Mouse (Mus musculus) embryonic stem cell, embryonic (primary cell): ENCODE measurements at regions not wholly inside any gene's neighbourhood (a gene's known extent, or its start where the extent isn't known, plus 50 kb on each side); places are given as distances from the start of the nearest gene placed in this dataset.

Experiments used
- CTCF ChIA-PET, 4 experiments: fragments of 300-600 bp in 2 of 4; fragments of 350-600 bp in 2 of 4; sonication (Branson Sonifier 250); formaldehyde crosslinking; loops; one replicate each; lab custom pipeline; 2022; ENCODE audit warnings: inconsistent platforms in 2 of 4; lab: Charles Lee
- POLR2A ChIA-PET, 4 experiments: fragments of 300-600 bp in 2 of 4; fragments of 350-600 bp in 2 of 4; sonication (Branson Sonifier 250); formaldehyde crosslinking; loops; one replicate each; lab custom pipeline; 2022; ENCODE audit warnings: antibody characterized with exemption in 4 of 4, inconsistent platforms in 1 of 4; lab: Charles Lee

- POLR2A ChIA-PET = no interaction called here
- CTCF ChIA-PET = no interaction called here
These were observed 439.2 kb upstream of the Intu start for GRCm38 (mm10) chr3:40091773-40092343.

- ChIA-PET CTCF (no interaction called here), POLR2A (no interaction called here)
These were observed 438.2 kb upstream of the Intu start for GRCm38 (mm10) chr3:40092765-40093368.

- ChIA-PET CTCF (no interaction called here), POLR2A (no interaction called here)
These were observed 437.0 kb upstream of the Intu start for GRCm38 (mm10) chr3:40094040-40094439.

- ChIA-PET POLR2A (no interaction called here), CTCF (interaction anchor here in 1 of 4 experiments (0.6 kb wide), 1 partner anchor 230 kb away, joined by 4 read pairs; no protein-coding TSS in a partner anchor)
These were observed 436.4 kb upstream of the Intu start for GRCm38 (mm10) chr3:40094701-40095100.

- CTCF ChIA-PET = no interaction called here
These were observed 428.4 kb upstream of the Intu start for GRCm38 (mm10) chr3:40102698-40103097.

GRCm38 (mm10) chr3:40114811-40115210, 416.3 kb upstream of the Intu start:
- ChIA-PET POLR2A (no interaction called here), CTCF (no interaction called here)

More at GRCm38 (mm10) chr3:40102698-40103097, 428.4 kb upstream of the Intu start:
- POLR2A ChIA-PET = no interaction called here

GRCm38 (mm10) chr3:40118551-40118950, 412.5 kb upstream of the Intu start:
- ChIA-PET POLR2A (no interaction called here), CTCF (no interaction called here)

- ChIA-PET POLR2A (no interaction called here), CTCF (no interaction called here)
These were observed 411.6 kb upstream of the Intu start for GRCm38 (mm10) chr3:40119462-40119861.

GRCm38 (mm10) chr3:40120298-40120875, 410.7 kb upstream of the Intu start:
- ChIA-PET CTCF (interaction anchor here in 1 of 4 experiments (0.9 kb wide), 1 partner anchor 114 kb away, joined by 3 read pairs; no protein-coding TSS in a partner anchor), POLR2A (no interaction called here)

GRCm38 (mm10) chr3:40123558-40124236, 407.4 kb upstream of the Intu start:
- ChIA-PET CTCF (interaction anchor here in 1 of 4 experiments (0.6 kb wide), 1 partner anchor 1000 kb away, joined by 5 read pairs; no protein-coding TSS in a partner anchor), POLR2A (no interaction called here)

- ChIA-PET POLR2A (no interaction called here), CTCF (no interaction called here)
These were observed 404.2 kb upstream of the Intu start for GRCm38 (mm10) chr3:40126903-40127302.

GRCm38 (mm10) chr3:40130858-40131584, 400.1 kb upstream of the Intu start:
- POLR2A ChIA-PET = no interaction called here
- CTCF ChIA-PET = no interaction called here

GRCm38 (mm10) chr3:40138671-40139070, 392.4 kb upstream of the Intu start:
- ChIA-PET POLR2A (no interaction called here), CTCF (interaction anchor here in 1 of 4 experiments (0.6 kb wide), 1 partner anchor 11 kb away, joined by 6 read pairs; no protein-coding TSS in a partner anchor)

- CTCF ChIA-PET = no interaction called here
These were observed 388.9 kb upstream of the Intu start for GRCm38 (mm10) chr3:40142229-40142628.

GRCm38 (mm10) chr3:40158631-40159030, 372.5 kb upstream of the Intu start:
- CTCF ChIA-PET = no interaction called here
- POLR2A ChIA-PET = interaction anchor here in 1 of 4 experiments (1.0 kb wide), 1 partner anchor 9 kb away, joined by 5 read pairs; no protein-coding TSS in a partner anchor

More at GRCm38 (mm10) chr3:40142229-40142628, 388.9 kb upstream of the Intu start:
- POLR2A ChIA-PET = no interaction called here

GRCm38 (mm10) chr3:40159591-40160145, 371.4 kb upstream of the Intu start:
- POLR2A ChIA-PET = interaction anchor here in 1 of 4 experiments (1.0 kb wide), 1 partner anchor 10 kb away, joined by 5 read pairs; no protein-coding TSS in a partner anchor
- CTCF ChIA-PET = no interaction called here

GRCm38 (mm10) chr3:40164181-40164580, 366.9 kb upstream of the Intu start:
- ChIA-PET CTCF (no interaction called here), POLR2A (no interaction called here)

GRCm38 (mm10) chr3:40167970-40168626, 363.0 kb upstream of the Intu start:
- ChIA-PET POLR2A (no interaction called here), CTCF (no interaction called here)
